Mouse (Mus musculus) cerebellum, adult 9-11 months (tissue): ENCODE results near the gene Plcb4.

Experiments
- DNase-seq: peaks from one replicate; pipeline ENCODE4 v3.0.0; 2022

The Plcb4 gene

GRCm38 (mm10) chr2:135811453-135812101 is 152.8 kb downstream of the Plcb4 start:
- no peak for DNase-seq

- DNase-seq: no peak
Measured at GRCm38 (mm10) chr2:135812701-135813246, 154.0 kb downstream of the Plcb4 start.

GRCm38 (mm10) chr2:135820691-135821090 is 161.9 kb downstream of the Plcb4 start:
- DNase-seq: no peak

GRCm38 (mm10) chr2:135823690-135824089 is 164.9 kb downstream of the Plcb4 start:
- DNase-seq: no peak

GRCm38 (mm10) chr2:135824757-135825156 is 165.9 kb downstream of the Plcb4 start:
- DNase-seq: no peak

- peak; percentile 35 for DNase-seq
Measured at GRCm38 (mm10) chr2:135825645-135826044, 166.8 kb downstream of the Plcb4 start.

GRCm38 (mm10) chr2:135826616-135827360 is 168.0 kb downstream of the Plcb4 start:
- peak; percentile 57 for DNase-seq

- no peak for DNase-seq
Measured at GRCm38 (mm10) chr2:135828446-135828845, 169.6 kb downstream of the Plcb4 start.

- DNase-seq: no peak
Measured at GRCm38 (mm10) chr2:135833743-135834142, 174.9 kb downstream of the Plcb4 start.

- DNase-seq: peak; percentile 76
Measured at GRCm38 (mm10) chr2:135834435-135834834, 175.6 kb downstream of the Plcb4 start.

GRCm38 (mm10) chr2:135835911-135836310 is 177.1 kb downstream of the Plcb4 start:
- DNase-seq: no peak

- peak; percentile 94 for DNase-seq
Measured at GRCm38 (mm10) chr2:135836426-135836825, 177.6 kb downstream of the Plcb4 start.

GRCm38 (mm10) chr2:135837730-135838129 is 178.9 kb downstream of the Plcb4 start:
- DNase-seq: peak; percentile 39

GRCm38 (mm10) chr2:135838135-135838534 is 179.3 kb downstream of the Plcb4 start:
- peak; percentile 48 for DNase-seq

GRCm38 (mm10) chr2:135838651-135839286 is 180.0 kb downstream of the Plcb4 start:
- DNase-seq: peak; percentile 93

- DNase-seq: peak; percentile 58
Measured at GRCm38 (mm10) chr2:135843721-135844120, 184.9 kb downstream of the Plcb4 start.

GRCm38 (mm10) chr2:135846903-135847302 is 188.1 kb downstream of the Plcb4 start:
- DNase-seq: peak; percentile 66

GRCm38 (mm10) chr2:135847738-135848137 is 188.9 kb downstream of the Plcb4 start:
- no peak for DNase-seq

GRCm38 (mm10) chr2:135848169-135848568 is 189.4 kb downstream of the Plcb4 start:
- no peak for DNase-seq

- DNase-seq: no peak
Measured at GRCm38 (mm10) chr2:135851964-135852363, 193.2 kb downstream of the Plcb4 start.

- DNase-seq: no peak
Measured at GRCm38 (mm10) chr2:135853085-135853484, 194.3 kb downstream of the Plcb4 start.

- DNase-seq: no peak
Measured at GRCm38 (mm10) chr2:135854059-135854458, 195.2 kb downstream of the Plcb4 start.

GRCm38 (mm10) chr2:135855890-135856490 is 197.2 kb downstream of the Plcb4 start:
- DNase-seq: no peak
